Mouse (Mus musculus) CH12.LX (cell line): ENCODE results near the gene Grb2. TPM values are rescaled to one million over a fixed set of nuclear protein-coding genes. Genes with fewer than 3 reads are reported as not detected.

Experiments used
- DNase-seq: peaks from one replicate; pipeline ENCODE4 v3.0.0-alpha.2; 2013; ENCODE audit errors: extremely low read depth
- H3K27ac ChIP-seq: 2 replicates; pipeline ENCODE4 v1.5.1; 2012; ENCODE audit warnings: low read depth, mild to moderate bottlenecking, control low read depth, moderate library complexity; ENCODE audit not compliant: insufficient read depth
- H3K27me3 ChIP-seq: replicated peaks from 2 replicates; pipeline ENCODE3; 2012; ENCODE audit warnings: inconsistent platforms
- H3K36me3 ChIP-seq, 2 experiments: replicated peaks in 1 of 2; 2 replicates each; pipeline versions ENCODE3 to v1.6.1; 2012; ENCODE audit warnings: inconsistent platforms in 1 of 2, low read length in 1 of 2, mild to moderate bottlenecking in 1 of 2, mixed read lengths in 1 of 2, moderate library complexity in 1 of 2; ENCODE audit not compliant: control insufficient read depth in 1 of 2, insufficient read depth in 1 of 2
- H3K4me1 ChIP-seq, 2 experiments: 2 replicates each; pipeline ENCODE4 v1.6.1; 2012; ENCODE audit warnings: inconsistent platforms in 1 of 2, moderate library complexity in 1 of 2; ENCODE audit not compliant: insufficient read depth in 2 of 2, control insufficient read depth in 1 of 2
- H3K4me2 ChIP-seq: 2 replicates; pipeline ENCODE4 v1.6.1; 2012; ENCODE audit warnings: low read depth, mild to moderate bottlenecking, control low read depth; ENCODE audit not compliant: poor library complexity, insufficient read depth, severe bottlenecking
- H3K4me3 ChIP-seq, 3 experiments: fragments of 150-350 bp in 1 of 3; sonication (generic) in 1 of 3; replicated peaks in 1 of 3; 2 replicates each; pipeline versions ENCODE3 to v1.5.1; 2011 to 2012; ENCODE audit warnings: low read depth in 2 of 3, low read length in 2 of 3, mild to moderate bottlenecking in 2 of 3, moderate library complexity in 2 of 3, control low read depth in 1 of 3, improper control_type of control experiment in 1 of 3, inconsistent platforms in 1 of 3, mixed read lengths in 1 of 3; ENCODE audit not compliant: poor library complexity in 1 of 3
- H3K79me2 ChIP-seq: replicated peaks from 2 replicates; pipeline ENCODE4 v1.6.1; 2012; ENCODE audit warnings: mild to moderate bottlenecking, moderate library complexity; ENCODE audit not compliant: control insufficient read depth, poor library complexity, insufficient read depth, severe bottlenecking; ENCODE audit errors: extremely low read depth
- H3K9ac ChIP-seq: 2 replicates; pipeline ENCODE4 v1.6.1; 2012; ENCODE audit warnings: low read depth, mild to moderate bottlenecking, control low read depth, moderate library complexity; ENCODE audit not compliant: insufficient read depth
- H3K9me3 ChIP-seq: replicated peaks from 2 replicates; pipeline ENCODE3; 2012; ENCODE audit warnings: low read length, inconsistent platforms, mixed read lengths
- BHLHE40 ChIP-seq: IDR thresholded peaks from 2 replicates; pipeline ENCODE4 v1.6.1; 2011; ENCODE audit warnings: mild to moderate bottlenecking, low read depth, low read length, improper control_type of control experiment
- EP300 ChIP-seq: IDR thresholded peaks from 2 replicates; pipeline ENCODE4 v1.6.1; 2011; ENCODE audit warnings: low read length, improper control_type of control experiment
- IRF4 ChIP-seq: IDR thresholded peaks from 2 replicates; pipeline ENCODE4 v1.6.1; 2014; ENCODE audit warnings: low read depth, mild to moderate bottlenecking, inconsistent platforms, low read length, improper control_type of control experiment
- POLR2A ChIP-seq: IDR thresholded peaks from 2 replicates; pipeline ENCODE4 v1.6.1; 2011; ENCODE audit warnings: low read depth, mild to moderate bottlenecking, improper control_type of control experiment, low read length
- POLR2AphosphoS2 ChIP-seq: IDR thresholded peaks from 2 replicates; pipeline ENCODE4 v1.6.1; 2011; ENCODE audit warnings: low read depth, low read length, improper control_type of control experiment
- RAD21 ChIP-seq: IDR thresholded peaks from 2 replicates; pipeline ENCODE4 v1.6.1; 2011; ENCODE audit warnings: low read depth, mild to moderate bottlenecking, low read length, improper control_type of control experiment, moderate library complexity
- USF1 ChIP-seq: IDR thresholded peaks from 2 replicates; pipeline ENCODE4 v1.6.1; 2014; ENCODE audit warnings: low read depth, mild to moderate bottlenecking, inconsistent platforms, low read length, improper control_type of control experiment
- ZC3H11A ChIP-seq: IDR thresholded peaks from 2 replicates; pipeline ENCODE4 v1.6.1; 2012; ENCODE audit warnings: low read depth, mild to moderate bottlenecking, inconsistent platforms, low read length, improper control_type of control experiment
- dilution Hi-C: fragments of 300-500 bp; cut with MboI; formaldehyde crosslinking; loops from 2 replicates; pipeline ENCODE4 v1.14.3; 2020; ENCODE audit warnings: low sequenced_read_pairs; ENCODE audit not compliant: extremely low pct_unique_long_range_greater_than_20kb, extremely low pct_ligation_motif_present
- in situ Hi-C: fragments of 300-500 bp; cut with MboI; formaldehyde crosslinking; loops from 3 replicates; pipeline ENCODE4 v1.14.3; 2019; ENCODE audit warnings: low sequenced_read_pairs, low pct_ligation_motif_present, low pct_unique_long_range_greater_than_20kb, mixed read lengths
- polyA plus RNA-seq: library from polyadenylated mRNA; unstranded; fragments of >175 nt; gene quantifications from 2 replicates; pipeline ENCODE4 v1.2.1, GENCODE M21; 2012; ENCODE audit warnings: low read depth; ENCODE audit not compliant: insufficient read length
- total RNA-seq, 2 experiments: library from RNA; depleted of rRNA; stranded (reverse); fragments of 300-350 nt in 1 of 2; fragments of >200 nt in 1 of 2; gene quantifications; 2 replicates each; pipeline ENCODE4 v1.2.3; 2012 to 2014

Gene Grb2
- total and polyA plus RNA-seq, 3 experiments = 63.6 to 241 (median 117) TPM

GRCm38 (mm10) chr11:115658521-115658920, 49.9 kb downstream of the Grb2 start:
- TF ChIP-seq POLR2AphosphoS2 (0 out of 2 replicates have a peak, but pooled peaks have one; percentile 28), RAD21 (no peak)
- Histone ChIP-seq H3K4me1 (peaks cover 6 to 59% of the 10 kb centered on the region in 2 experiments), H3K4me2 (no peak overlapping the region), H3K9ac (no peak overlapping the region), H3K27me3 (no peaks in the 10 kb centered on the region), H3K36me3 (peaks cover 54 to 79% of the 10 kb centered on the region in 2 experiments), H3K9me3 (peaks cover 11% of the 10 kb centered on the region), H3K79me2 (peaks cover 95% of the 10 kb centered on the region), H3K27ac (no peak overlapping the region), H3K4me3 (no peak overlapping the region)
- dilution Hi-C loops (no loop called here), in situ Hi-C loops (no loop called here)
- no peak for DNase-seq

- dilution Hi-C loops (no loop called here), in situ Hi-C loops (no loop called here)
- peaks cover 88% of the 10 kb centered on the region for H3K79me2 ChIP-seq
- TF ChIP-seq EP300 = peak; percentile 37; the same call in 1 of the 2 replicates
- TF ChIP-seq ZC3H11A = no peak
- peak; percentile 78 for TF ChIP-seq BHLHE40
- TF ChIP-seq IRF4 = 0 out of 2 replicates have a peak, but pooled peaks have one; percentile 42
- H3K36me3 ChIP-seq = peaks cover 61 to 81% of the 10 kb centered on the region in 2 experiments
- H3K27ac ChIP-seq = peak overlapping the region; percentile 83
- H3K4me1 ChIP-seq = peaks cover 12 to 84% of the 10 kb centered on the region in 2 experiments
- H3K4me3 ChIP-seq = peak overlapping the region in 1 of 3 experiments; percentile 44
- H3K9ac ChIP-seq = no peak overlapping the region
- no peaks in the 10 kb centered on the region for H3K9me3 ChIP-seq
- H3K4me2 ChIP-seq = no peak overlapping the region
- no peak for DNase-seq
- no peaks in the 10 kb centered on the region for H3K27me3 ChIP-seq
Measured at GRCm38 (mm10) chr11:115654128-115654527, 54.3 kb downstream of the Grb2 start.

DNA sequence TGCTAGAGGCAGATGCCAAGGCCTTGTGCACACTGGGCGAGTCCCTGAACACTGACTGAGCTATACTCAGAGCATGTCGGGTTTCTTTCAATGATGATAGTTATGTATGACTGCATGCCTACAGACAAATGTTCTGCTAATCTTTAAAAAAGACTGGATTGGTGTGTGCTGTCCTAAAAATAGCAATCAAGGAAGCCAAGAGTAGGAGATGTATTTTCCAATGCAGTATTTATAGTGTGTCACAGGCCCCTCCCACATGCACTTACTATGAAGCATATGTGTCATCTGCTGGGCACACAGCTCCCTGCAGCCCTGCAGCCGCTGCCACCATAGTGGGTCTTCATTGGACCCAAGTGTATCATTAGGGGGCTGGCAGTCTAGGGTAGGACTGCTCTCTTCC, 55.2 kb downstream of the Grb2 start:
- in situ Hi-C loops = no loop called here
- DNase-seq = no peak
- Histone ChIP-seq H3K4me1 (peaks cover 12 to 84% of the 10 kb centered on the region in 2 experiments), H3K36me3 (peaks cover 69 to 78% of the 10 kb centered on the region in 2 experiments), H3K4me3 (no peak overlapping the region), H3K9ac (no peak overlapping the region), H3K27ac (peak overlapping the region; percentile 21; the same call in 1 of the 2 replicates), H3K9me3 (no peaks in the 10 kb centered on the region), H3K27me3 (no peaks in the 10 kb centered on the region), H3K79me2 (peaks cover 84% of the 10 kb centered on the region), H3K4me2 (no peak overlapping the region)
- dilution Hi-C loops = no loop called here
- TF ChIP-seq USF1 (no peak), POLR2A (peak; percentile 41), BHLHE40 (no peak)
